20 mouse cellular contexts compared by ENCODE assay signal in genomic region chr13:5412052-5412451, GRCm38 (mm10).
DNase-seq lines count a peak whose midpoint lies in the region; ATAC-seq and TF ChIP-seq lines count a peak whose summit lies in the region.
"Had no signal": no experiment of that assay in that cellular context is flagged by ENCODE, and none has a peak within 500 bp of the region (broad histone marks: within the 10 kb centered on the region; RNA-seq: fewer than 3 reads in every experiment).

No protein-coding gene starts in this region.

- H3K27me3 ChIP-seq in kidney, postnatal 0 days (ENCODE audit: insufficient read depth, low read length) = no peaks in the 10 kb centered on the region
- H3K27me3 ChIP-seq in Patski = no peaks in the 10 kb centered on the region
- H3K27me3 ChIP-seq: forebrain, embryonic 13.5 days; heart, embryonic 12.5 days; hindbrain, embryonic 13.5 days had no signal

- ATAC-seq in kidney, postnatal 0 days (replicated peaks; ENCODE audit: low FRiP score, low read depth) = no peak
- peak; percentile 60 for ATAC-seq in Patski
- ATAC-seq: CD4-positive, CD25-positive, alpha-beta regulatory T cell, adult 4 months; forebrain, embryonic 13.5 days; forebrain, postnatal 0 days; hindbrain, postnatal 0 days had no signal

- H3K9ac ChIP-seq in kidney, postnatal 0 days (ENCODE audit: low read depth, low read length) = no peak overlapping the region
- H3K9ac ChIP-seq: forebrain, embryonic 13.5 days; forebrain, postnatal 0 days; heart, embryonic 12.5 days; hindbrain, embryonic 13.5 days had no signal

- in situ Hi-C loops in Patski (cut with MboI; ENCODE audit: low pct_unique_long_range_greater_than_20kb) = no loop called here

- DNase-seq in kidney, postnatal 0 days (ENCODE audit: low spot score) = peak; percentile 28
- no peak for DNase-seq in kidney, adult 8-10 months
- DNase-seq in Muller cell, postnatal 12 days (ENCODE audit: inconsistent ontology term) = peak; percentile 54
- DNase-seq in Patski (ENCODE audit: low read depth, low spot score) = peak; percentile 46
- no peak for DNase-seq in left cerebral cortex, postnatal 36 days (ENCODE audit: low spot score in 2 of 2)
- DNase-seq in adrenal gland, adult 8-10 months = no peak
- DNase-seq: adrenal gland, adult 2 months; adrenal gland, postnatal 36 days; B cell, adult 2 months; cerebellum, adult 2 months; cerebellum, postnatal 10 days; forebrain, postnatal 0 days; gastrocnemius, postnatal 14 days; heart, adult 2 months had no signal

- POLR2A ChIA-PET in Patski (lab: Charles Lee) = no interaction called here

- intact Hi-C loops in left cerebral cortex, postnatal 36 days (cut with DNase I) = no loop called here

- no peak overlapping the region for H3K27ac ChIP-seq in kidney, postnatal 0 days
- H3K27ac ChIP-seq: forebrain, embryonic 13.5 days; heart, adult 2 months; hindbrain, embryonic 13.5 days; hindbrain, postnatal 0 days had no signal

- H3K36me3 ChIP-seq in kidney, postnatal 0 days (ENCODE audit: insufficient read depth, low read length) = no peaks in the 10 kb centered on the region
- H3K36me3 ChIP-seq: G1E; heart, embryonic 12.5 days; hindbrain, embryonic 13.5 days had no signal

- H3K4me3 ChIP-seq in kidney, postnatal 0 days (replicated peaks; ENCODE audit: low read depth, low read length) = no peak overlapping the region
- H3K4me3 ChIP-seq: forebrain, embryonic 13.5 days; heart, adult 2 months; heart, embryonic 12.5 days; hindbrain, embryonic 13.5 days had no signal

- TF ChIP-seq CTCF in kidney, postnatal 0 days (IDR thresholded peaks at IDR 0.05; ENCODE audit: low read depth) = no peak
- TF ChIP-seq CTCF in Patski (IDR thresholded peaks at IDR 0.05) = no peak

- H3K4me2 ChIP-seq in kidney, postnatal 0 days (ENCODE audit: low read length) = no peak overlapping the region
- H3K4me2 ChIP-seq: forebrain, embryonic 13.5 days; heart, embryonic 12.5 days; hindbrain, embryonic 13.5 days had no signal

- no peaks in the 10 kb centered on the region for H3K4me1 ChIP-seq in kidney, postnatal 0 days (replicated peaks; ENCODE audit: insufficient read depth, low read length)
- H3K4me1 ChIP-seq: forebrain, embryonic 13.5 days; heart, embryonic 12.5 days; hindbrain, embryonic 13.5 days had no signal

- H3K9me3 ChIP-seq in kidney, postnatal 0 days (replicated peaks; ENCODE audit: low read length) = no peaks in the 10 kb centered on the region
- H3K9me3 ChIP-seq: forebrain, embryonic 13.5 days; G1E; heart, embryonic 12.5 days; hindbrain, embryonic 13.5 days had no signal

- CTCF ChIA-PET in Patski (lab: Charles Lee) = interaction anchor here (1.2 to 1.6 kb wide), 2 partner anchors 10 to 33 kb away, joined by 3 to 6 read pairs; no protein-coding TSS in a partner anchor

Comparison
In these comparisons a context has a peak if more than half of its experiments do, and no peak if none do; other contexts are left out.
1. DNase-seq: peak in kidney, postnatal 0 days (single experiment), Muller cell, postnatal 12 days (single experiment) and Patski (single experiment); none in kidney, adult 8-10 months (0 of 2), left cerebral cortex, postnatal 36 days (0 of 2) and adrenal gland, adult 8-10 months (single experiment).